Comparison of ENCODE assay signal across 17 mouse cellular contexts in the genomic region with DNA sequence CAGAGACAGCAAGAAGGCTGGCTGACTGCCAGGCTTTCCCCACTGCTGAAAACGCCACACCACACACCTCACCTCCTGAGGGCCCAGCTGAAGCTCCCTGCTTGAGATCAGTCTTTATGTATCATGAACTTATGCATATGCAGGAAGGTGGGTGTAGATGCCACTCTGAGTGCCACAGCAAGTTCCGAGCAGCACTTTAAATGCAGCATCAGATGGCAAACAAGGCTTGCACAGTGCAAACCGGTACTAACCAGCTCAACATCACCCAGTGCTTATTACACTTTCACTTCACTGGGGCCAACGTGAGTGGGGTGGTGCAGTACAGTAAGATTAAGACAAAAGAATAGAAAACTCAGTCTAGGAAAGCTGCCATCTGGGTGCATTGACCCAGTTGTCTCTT.
DNase-seq lines count a peak whose midpoint lies in the region; ATAC-seq and TF ChIP-seq lines count a peak whose summit lies in the region.
"Had no signal": no experiment of that assay in that cellular context is flagged by ENCODE, and none has a peak within 500 bp of the region (broad histone marks: within the 10 kb centered on the region; RNA-seq: fewer than 3 reads in every experiment).

No protein-coding gene starts in this region.

- no peak for TF ChIP-seq POLR2A in cerebellum, adult 2 months (IDR thresholded peaks at IDR 0.05; ENCODE audit: borderline replicate concordance, insufficient read depth, low read length)
- TF ChIP-seq POLR2A in kidney, adult 2 months (IDR thresholded peaks at IDR 0.05; ENCODE audit: low read depth, low read length), result no peak

- H3K27ac ChIP-seq in cerebellum, adult 2 months (ENCODE audit: insufficient read depth, low read length), result no peak overlapping the region
- H3K27ac ChIP-seq in kidney, adult 2 months (ENCODE audit: insufficient read depth, low read depth, low read length), result no peak overlapping the region
- no peak overlapping the region for H3K27ac ChIP-seq in kidney, embryonic 15.5 days
- H3K27ac ChIP-seq in midbrain, postnatal 0 days (ENCODE audit: low read depth, low read length), result no peak overlapping the region
- H3K27ac ChIP-seq in midbrain, embryonic 14.5 days (replicated peaks; ENCODE audit: low read depth, low read length), result no peak overlapping the region
- H3K27ac ChIP-seq: macrophage; midbrain, embryonic 13.5 days; stomach, postnatal 0 days had no signal

- 51% methylated on average over 4 of the region's 4 CpGs for WGBS in cerebellum, adult 2 months
- WGBS in kidney, adult 2 months, result 34% methylated on average over 4 of the region's 4 CpGs
- 69% methylated on average over 4 of the region's 4 CpGs for WGBS in kidney, embryonic 15.5 days
- 63% methylated on average over 4 of the region's 4 CpGs for WGBS in midbrain, postnatal 0 days
- WGBS in midbrain, embryonic 14.5 days, result 73% methylated on average over 4 of the region's 4 CpGs

- H3K4me1 ChIP-seq in cerebellum, adult 2 months (ENCODE audit: control insufficient read depth, insufficient read depth, low read length), result no peaks in the 10 kb centered on the region
- H3K4me1 ChIP-seq in kidney, adult 2 months (ENCODE audit: control insufficient read depth, insufficient read depth, low read length), result no peaks in the 10 kb centered on the region
- no peaks in the 10 kb centered on the region for H3K4me1 ChIP-seq in kidney, embryonic 15.5 days
- H3K4me1 ChIP-seq in midbrain, postnatal 0 days (ENCODE audit: insufficient read depth, low read length), result no peaks in the 10 kb centered on the region
- no peaks in the 10 kb centered on the region for H3K4me1 ChIP-seq in midbrain, embryonic 14.5 days (ENCODE audit: control insufficient read depth, insufficient read depth, low read length)
- H3K4me1 ChIP-seq: midbrain, embryonic 13.5 days had no signal

- peak; percentile 12 to 13 for DNase-seq in cerebellum, postnatal 10 days
- no peak for DNase-seq in cerebellum, adult 2 months
- DNase-seq in kidney, adult 2 months, result peak; percentile 9
- DNase-seq in midbrain, postnatal 0 days (ENCODE audit: low spot score), result no peak
- DNase-seq in midbrain, embryonic 14.5 days, result no peak
- peak; percentile 6 to 46 for DNase-seq in left cerebral cortex, postnatal 14 days (ENCODE audit: low spot score in 2 of 2)
- DNase-seq in layer of hippocampus, postnatal 36 days, result no peak
- DNase-seq: adrenal gland, postnatal 14 days; heart, postnatal 14 days; lung, embryonic 14.5 days; thymus, postnatal 4 days had no signal

- H3K9ac ChIP-seq in kidney, embryonic 15.5 days, result no peak overlapping the region
- H3K9ac ChIP-seq in midbrain, postnatal 0 days (replicated peaks; ENCODE audit: low read length, poor library complexity, severe bottlenecking), result no peak overlapping the region
- H3K9ac ChIP-seq in midbrain, embryonic 14.5 days (replicated peaks; ENCODE audit: low read length), result no peak overlapping the region
- H3K9ac ChIP-seq: lung, embryonic 14.5 days; midbrain, embryonic 13.5 days had no signal

- H3K36me3 ChIP-seq in kidney, adult 2 months (ENCODE audit: control insufficient read depth, insufficient read depth, low read length), result no peaks in the 10 kb centered on the region
- H3K36me3 ChIP-seq in kidney, embryonic 15.5 days, result no peaks in the 10 kb centered on the region
- no peaks in the 10 kb centered on the region for H3K36me3 ChIP-seq in midbrain, postnatal 0 days (ENCODE audit: insufficient read depth, low read length)
- no peaks in the 10 kb centered on the region for H3K36me3 ChIP-seq in midbrain, embryonic 14.5 days (ENCODE audit: control insufficient read depth, insufficient read depth, low read length)
- H3K36me3 ChIP-seq: midbrain, embryonic 13.5 days had no signal

- H3K4me3 ChIP-seq in cerebellum, adult 2 months (replicated peaks; ENCODE audit: insufficient read depth, low read depth, low read length), result no peak overlapping the region
- H3K4me3 ChIP-seq in kidney, adult 2 months (ENCODE audit: insufficient read depth, low read depth, low read length), result no peak overlapping the region
- H3K4me3 ChIP-seq in kidney, embryonic 15.5 days (replicated peaks), result no peak overlapping the region
- no peak overlapping the region for H3K4me3 ChIP-seq in midbrain, postnatal 0 days (ENCODE audit: low read depth, low read length)
- no peak overlapping the region for H3K4me3 ChIP-seq in midbrain, embryonic 14.5 days (replicated peaks; ENCODE audit: low read depth, low read length)
- H3K4me3 ChIP-seq: midbrain, embryonic 13.5 days had no signal

- H3K4me2 ChIP-seq in kidney, embryonic 15.5 days, result no peak overlapping the region
- no peak overlapping the region for H3K4me2 ChIP-seq in midbrain, postnatal 0 days (ENCODE audit: low read depth, low read length, poor library complexity, severe bottlenecking)
- H3K4me2 ChIP-seq in midbrain, embryonic 14.5 days (ENCODE audit: low read length), result no peak overlapping the region
- H3K4me2 ChIP-seq: liver, embryonic 11.5 days; lung, embryonic 14.5 days; midbrain, embryonic 13.5 days had no signal

- ATAC-seq in kidney, embryonic 15.5 days (replicated peaks; ENCODE audit: low FRiP score), result no peak; the same call in 1 of the 2 replicates
- ATAC-seq in midbrain, postnatal 0 days (ENCODE audit: low FRiP score), result peak; percentile 41; the same call in 1 of the 2 replicates
- ATAC-seq in midbrain, embryonic 14.5 days (ENCODE audit: low FRiP score, low TSS enrichment), result no peak; the same call in 1 of the 2 replicates
- ATAC-seq: midbrain, embryonic 13.5 days had no signal

- intact Hi-C loops in left cerebral cortex, postnatal 14 days (cut with DNase I), result no loop called here

- no peaks in the 10 kb centered on the region for H3K27me3 ChIP-seq in cerebellum, adult 2 months (ENCODE audit: control insufficient read depth, insufficient read depth, low read length)
- no peaks in the 10 kb centered on the region; the same call in 1 of the 2 replicates for H3K27me3 ChIP-seq in kidney, adult 2 months (replicated peaks; ENCODE audit: control insufficient read depth, insufficient read depth, low read length)
- H3K27me3 ChIP-seq in kidney, embryonic 15.5 days, result no peaks in the 10 kb centered on the region
- H3K27me3 ChIP-seq in midbrain, postnatal 0 days (ENCODE audit: insufficient read depth, low read length), result no peaks in the 10 kb centered on the region
- H3K27me3 ChIP-seq in midbrain, embryonic 14.5 days (ENCODE audit: control insufficient read depth, insufficient read depth, low read length), result no peaks in the 10 kb centered on the region
- H3K27me3 ChIP-seq: CH12.LX; midbrain, embryonic 13.5 days had no signal

- no peaks in the 10 kb centered on the region for H3K9me3 ChIP-seq in kidney, embryonic 15.5 days (replicated peaks)
- H3K9me3 ChIP-seq in midbrain, postnatal 0 days (ENCODE audit: low read length), result no peaks in the 10 kb centered on the region
- H3K9me3 ChIP-seq in midbrain, embryonic 14.5 days (ENCODE audit: control insufficient read depth, low read length), result no peaks in the 10 kb centered on the region
- H3K9me3 ChIP-seq: midbrain, embryonic 13.5 days had no signal

- TF ChIP-seq CTCF in cerebellum, adult 2 months (IDR thresholded peaks at IDR 0.05; ENCODE audit: borderline replicate concordance, insufficient read depth, low read depth, low read length), result no peak
- TF ChIP-seq CTCF in kidney, adult 2 months (conservative IDR thresholded peaks at IDR 0.05; ENCODE audit: insufficient read depth, insufficient read length, low read depth, low read length), result no peak
- TF ChIP-seq CTCF in midbrain, postnatal 0 days (IDR thresholded peaks at IDR 0.05), result no peak

Comparison
In these comparisons a context has a peak if more than half of its experiments do, and no peak if none do; other contexts are left out.
1. DNase-seq: peak in cerebellum, postnatal 10 days (2 of 2), kidney, adult 2 months (single experiment) and left cerebral cortex, postnatal 14 days (2 of 2); none in cerebellum, adult 2 months (0 of 2), midbrain, postnatal 0 days (single experiment), midbrain, embryonic 14.5 days (single experiment) and layer of hippocampus, postnatal 36 days (0 of 2).